Mouse (Mus musculus) adrenal gland, adult (tissue): Measurements from ENCODE around the gene Nckipsd.

Experiments
- DNase-seq, 2 experiments: peaks; one replicate each; pipeline ENCODE4 v3.0.0; 2022 to 2023; ENCODE audit warnings: low spot score in 1 of 2; ENCODE audit not compliant: inconsistent age in 2 of 2

Gene Nckipsd

DNA sequence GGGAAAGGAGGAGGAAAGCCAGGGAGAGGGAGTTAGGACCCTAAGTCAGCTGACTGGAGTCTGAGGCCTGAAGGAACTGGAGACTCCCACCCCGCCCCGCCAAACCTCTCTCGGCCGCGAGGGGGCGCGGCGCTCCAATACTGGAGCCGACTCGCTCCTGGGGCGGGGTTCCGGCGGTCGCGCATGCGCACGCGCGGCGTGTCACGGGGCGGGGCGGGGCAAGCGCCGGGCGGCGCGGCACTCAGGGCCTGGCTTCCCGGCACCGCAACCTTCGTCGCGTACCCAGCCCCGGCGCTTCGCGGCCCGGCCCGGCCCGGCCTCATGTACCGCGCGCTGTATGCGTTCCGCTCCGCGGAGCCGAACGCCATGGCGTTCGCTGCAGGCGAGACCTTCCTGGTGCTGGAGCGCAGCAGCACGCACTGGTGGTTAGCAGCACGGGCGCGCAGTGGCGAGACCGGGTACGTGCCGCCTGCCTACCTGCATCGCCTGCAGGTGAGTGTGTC, at the start of gene Nckipsd:
TSS of gene Nckipsd (plus strand) at position 206 of the 503 bp plus-strand sequence.
- DNase-seq: peak; percentile 96 to 99

DNA sequence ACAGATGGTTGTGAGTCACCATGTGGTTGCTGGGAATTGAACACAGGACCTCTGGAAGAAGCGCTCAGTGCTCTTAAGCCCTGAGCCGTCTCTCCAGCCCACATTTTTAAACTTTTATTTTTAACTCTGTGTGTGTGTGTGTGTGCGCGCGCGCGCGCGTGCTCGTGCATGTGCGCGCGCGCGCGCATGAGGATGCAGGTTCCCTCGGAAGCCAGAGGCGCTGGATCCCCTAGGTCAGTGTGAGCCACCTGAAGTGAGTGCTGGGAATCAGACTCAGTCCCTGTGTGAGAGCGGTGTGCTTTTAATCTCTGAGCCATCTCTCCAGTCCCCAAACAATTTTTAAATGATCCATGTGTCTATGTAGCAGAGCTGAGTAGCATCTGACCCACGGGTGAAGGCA, 49.0 kb upstream of the Nckipsd start:
- no peak for DNase-seq

DNA sequence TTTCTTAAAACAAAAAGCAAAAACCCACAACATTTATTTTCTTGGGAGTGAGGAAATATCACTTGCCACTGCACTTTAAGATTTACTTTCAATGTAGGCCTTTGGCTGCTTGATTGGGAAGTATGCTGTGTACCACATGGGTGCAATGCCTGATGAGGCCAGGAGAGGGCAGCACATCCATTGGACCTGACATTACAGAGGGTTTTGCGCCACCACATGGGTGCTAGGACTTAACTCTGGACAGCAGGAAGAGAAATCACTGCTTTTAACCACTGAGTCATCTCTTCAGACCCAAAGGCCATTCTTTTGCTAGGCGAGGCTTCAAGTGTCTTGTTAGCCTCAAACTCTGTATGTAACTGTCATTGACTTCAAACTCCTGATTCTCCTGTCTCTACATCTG, 48.4 kb upstream of the Nckipsd start:
- peak; percentile 52 to 73 for DNase-seq

DNA sequence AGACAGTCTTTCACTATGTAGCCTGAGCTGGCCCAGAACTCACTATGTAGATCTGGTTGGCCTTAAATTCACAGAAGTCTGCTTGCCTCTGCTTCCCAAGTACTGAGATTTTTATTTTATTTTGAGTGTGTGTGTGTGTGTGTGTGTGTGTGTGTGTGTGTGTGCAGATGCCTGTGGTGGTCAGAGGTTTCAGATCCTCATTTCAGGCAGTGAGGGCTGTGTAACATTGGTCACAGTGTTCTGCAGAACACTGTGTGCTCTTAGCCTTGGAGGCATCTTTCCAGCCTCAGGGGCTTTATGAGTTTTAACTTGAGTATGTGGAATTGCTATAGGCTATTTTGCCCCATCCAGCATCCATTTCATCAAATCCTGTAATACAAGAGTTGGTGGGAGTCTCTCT, 46.6 kb upstream of the Nckipsd start:
- no peak for DNase-seq

DNA sequence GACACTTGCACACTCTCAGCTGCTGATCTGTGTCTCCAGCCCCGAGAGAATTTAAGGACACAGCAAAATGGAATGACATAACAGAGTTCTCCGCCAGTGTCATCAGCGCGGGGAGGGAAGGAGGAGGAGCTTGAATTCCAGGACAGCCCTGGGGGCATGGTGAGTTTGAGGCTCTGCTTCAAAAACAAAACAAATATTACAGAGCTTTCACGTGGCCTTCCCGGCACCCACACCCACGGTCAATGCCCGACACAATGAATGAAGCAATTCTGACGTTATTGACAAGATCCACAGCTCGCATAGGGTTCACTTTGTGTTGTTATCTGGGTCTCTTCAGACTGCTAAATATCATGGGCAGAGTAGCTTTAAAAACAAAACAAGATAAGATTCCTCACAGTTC, 43.2 kb upstream of the Nckipsd start:
- DNase-seq: no peak

DNA sequence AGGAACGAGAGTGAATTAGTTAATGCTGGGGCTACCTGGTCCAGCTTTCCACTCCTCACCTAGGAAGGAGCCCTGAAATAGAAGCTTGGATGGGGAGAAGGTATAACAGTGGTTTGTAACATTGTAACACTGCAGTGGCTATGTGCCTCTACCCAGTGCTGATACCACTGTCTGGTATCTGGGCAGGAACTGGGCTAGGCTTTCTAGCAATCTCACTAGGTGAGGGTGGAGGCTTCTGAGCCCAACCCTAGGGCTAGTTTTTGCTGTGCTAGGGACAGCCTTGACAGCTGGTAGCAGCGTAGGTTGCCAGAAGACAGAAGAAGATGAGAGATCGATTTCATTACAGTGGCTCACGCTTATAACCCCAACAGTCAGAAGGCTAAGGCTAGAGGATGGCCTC, 31.6 kb upstream of the Nckipsd start:
- DNase-seq: no peak

DNA sequence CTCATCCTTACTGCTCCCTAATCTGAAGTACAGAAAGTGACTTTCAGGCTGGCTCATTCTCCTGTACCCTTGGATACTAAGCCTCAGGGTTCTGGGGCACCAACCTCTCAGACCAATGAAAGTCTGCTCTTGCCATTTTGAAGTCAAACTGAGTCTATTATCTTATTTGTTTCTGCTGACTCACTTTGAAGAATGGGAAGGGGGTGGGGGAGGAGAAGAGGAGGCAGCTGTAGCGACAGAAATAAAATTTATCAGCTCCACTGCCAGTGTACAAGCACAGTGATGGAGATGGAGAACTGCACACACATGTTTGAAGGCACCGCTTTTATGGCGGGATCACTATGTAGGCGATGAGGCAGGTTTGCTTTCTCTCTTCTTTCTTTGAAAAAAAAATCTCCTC, 30.9 kb upstream of the Nckipsd start:
- no peak for DNase-seq

DNA sequence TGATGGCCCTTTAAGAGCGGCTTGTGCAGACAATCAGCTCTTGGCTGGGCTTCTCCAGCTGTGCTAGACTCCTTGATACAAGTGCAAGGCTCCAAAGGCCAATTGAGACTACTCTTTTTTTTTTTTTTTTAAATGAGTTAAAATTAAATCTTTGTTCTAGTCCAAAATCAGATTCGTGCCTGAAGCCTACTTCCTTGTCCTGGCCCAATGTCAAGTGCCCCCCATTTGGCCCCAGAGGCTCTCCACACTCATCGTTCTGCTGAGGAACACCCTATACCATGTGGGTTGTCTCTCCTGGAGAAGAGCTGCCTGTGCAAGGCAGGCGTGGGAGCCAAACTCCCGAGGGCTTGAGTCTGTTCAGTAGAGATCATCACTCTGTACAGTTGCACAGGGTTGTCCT, 27.2 kb upstream of the Nckipsd start:
- no peak for DNase-seq

DNA sequence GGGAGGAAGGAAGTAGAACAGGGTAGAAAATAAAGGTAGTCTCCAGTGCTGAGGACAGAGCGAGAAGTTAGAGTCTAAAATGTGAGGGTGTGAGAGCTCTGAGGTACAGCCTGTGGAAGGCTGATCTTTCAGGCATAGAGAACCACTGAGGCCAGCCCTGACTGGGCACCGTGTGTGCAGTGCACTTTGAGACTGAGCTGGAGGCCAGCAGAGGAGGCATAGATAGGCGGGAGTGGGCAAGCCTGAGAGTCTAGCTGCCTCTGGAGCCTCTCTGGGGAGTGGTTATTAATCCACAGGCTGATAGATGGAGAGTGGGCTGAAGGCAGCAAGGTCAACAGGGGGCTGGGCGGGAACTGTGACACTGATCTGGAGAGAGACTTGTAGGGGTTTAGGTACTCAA, 26.3 kb upstream of the Nckipsd start:
- DNase-seq: peak in 1 of 2 experiments; percentile 23

DNA sequence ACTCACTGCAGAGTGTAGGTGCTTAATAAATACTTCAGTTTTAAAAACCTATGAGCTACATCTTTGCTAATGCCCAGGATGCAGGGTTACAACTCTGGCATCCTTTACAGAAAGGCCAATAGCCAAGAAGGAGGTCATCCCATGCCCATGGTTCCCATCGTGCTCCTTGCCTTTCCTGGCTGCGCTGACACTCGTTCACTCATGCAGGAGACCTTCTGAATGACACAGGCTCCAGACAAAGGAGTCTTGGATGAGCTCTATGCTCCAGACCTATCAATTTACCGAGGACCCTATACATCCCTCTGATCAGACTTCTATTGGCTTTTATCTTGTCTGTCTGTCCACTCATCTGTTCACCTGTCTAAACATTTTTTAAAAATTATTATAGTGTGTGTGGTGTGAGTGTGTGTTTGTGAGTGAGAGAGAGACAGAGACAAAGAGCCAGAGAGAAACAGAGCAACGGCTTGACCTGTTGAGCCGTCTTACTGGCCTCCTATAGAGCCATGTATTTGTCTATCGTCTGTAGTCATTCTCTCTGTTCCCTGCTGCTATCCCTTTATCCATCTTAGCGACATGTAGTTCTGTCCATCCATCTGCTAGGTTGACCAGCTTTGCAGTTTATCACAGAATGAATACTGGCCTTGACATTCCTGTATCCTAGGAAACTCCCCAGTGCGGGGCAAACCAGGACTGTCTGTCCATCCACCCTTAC, 25.2 kb upstream of the Nckipsd start:
- no peak for DNase-seq

DNA sequence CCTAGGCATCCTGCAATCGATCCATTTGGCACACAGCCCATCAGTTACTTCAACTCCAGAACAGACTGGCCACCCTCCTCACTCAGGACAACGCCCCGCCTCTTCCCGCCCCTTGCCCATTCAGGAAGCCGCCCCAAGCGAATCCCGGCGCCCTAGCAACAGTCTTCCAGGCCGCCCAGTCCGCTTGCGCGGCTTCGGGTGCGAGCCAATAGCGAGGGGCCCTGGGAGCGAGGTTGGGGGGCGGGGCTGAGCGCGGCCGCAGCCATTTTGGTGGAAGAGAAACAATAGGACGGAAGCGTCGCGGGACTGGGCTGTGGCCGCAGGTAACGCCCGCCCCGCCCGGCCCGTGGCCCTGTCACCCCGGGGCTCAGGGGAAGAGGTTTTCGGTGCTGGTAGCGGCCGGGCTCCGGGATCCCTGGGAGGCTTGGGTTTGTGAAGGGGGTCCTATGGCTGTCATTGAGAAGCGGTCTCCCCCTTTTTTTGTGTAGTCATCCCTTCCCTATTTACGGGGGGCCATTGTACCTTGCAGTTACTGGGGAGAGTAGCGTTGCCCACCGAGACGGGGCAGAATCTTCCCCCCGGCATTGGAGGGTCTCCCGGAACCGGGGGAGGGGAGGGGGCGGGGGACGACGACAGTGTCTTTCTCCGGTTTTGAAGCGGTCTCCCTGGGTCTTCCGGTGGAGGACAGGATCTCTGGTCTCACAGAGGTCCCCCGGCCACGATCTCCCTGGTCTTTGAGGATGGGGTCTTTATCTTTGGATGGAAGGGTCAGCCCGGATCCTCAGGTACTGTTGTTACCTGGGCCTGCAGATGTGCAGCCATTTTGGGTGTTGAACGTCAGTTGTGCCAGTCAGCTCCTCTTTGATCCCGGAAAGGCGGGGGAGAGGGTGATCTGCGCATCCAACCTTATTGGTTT, 24.4 kb upstream of the Nckipsd start, which contains the start of gene Ip6k2:
TSS of gene Ip6k2 (plus strand) at position 249 of the 916 bp plus-strand sequence.
- DNase-seq: peak; percentile 99

DNA sequence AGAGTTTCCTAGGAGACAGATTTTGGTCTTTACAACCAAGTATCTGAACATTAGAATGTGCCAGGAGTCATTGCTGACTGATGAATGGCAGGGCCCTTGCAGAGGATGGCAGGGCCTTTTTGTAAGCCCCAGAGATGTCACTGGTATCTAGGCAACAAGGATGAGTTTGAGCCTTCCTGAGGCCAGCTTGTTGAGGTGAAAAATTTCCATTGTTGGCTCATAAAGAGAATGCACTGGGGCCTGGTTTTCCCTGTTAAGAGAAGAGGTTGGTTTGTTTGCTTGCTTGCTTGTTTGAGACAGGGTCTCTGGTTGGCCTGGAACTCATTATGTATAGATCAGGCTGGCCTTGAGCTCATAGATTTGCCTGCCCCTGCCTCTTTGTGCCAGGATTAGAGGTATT, 22.8 kb upstream of the Nckipsd start:
- DNase-seq: peak in 1 of 2 experiments; percentile 71

DNA sequence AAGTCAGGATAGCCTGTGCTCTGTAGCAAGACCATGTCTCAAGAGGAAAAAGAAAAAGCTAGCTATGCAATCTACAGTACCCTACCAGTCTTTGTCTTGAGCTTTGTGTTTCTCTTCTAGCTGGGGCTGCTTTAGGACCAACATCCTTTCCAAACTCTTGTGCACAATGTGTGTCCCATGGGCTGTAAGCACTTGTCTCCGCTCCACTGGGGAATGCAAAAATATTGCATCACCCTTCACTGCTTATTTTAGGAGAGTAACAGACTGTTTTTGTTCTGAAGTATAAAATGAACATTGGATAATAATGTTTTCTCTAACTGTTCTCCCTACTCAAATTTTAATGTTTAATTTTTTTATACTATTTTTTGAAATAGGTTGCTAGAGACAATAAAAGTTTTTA, 21.7 kb upstream of the Nckipsd start:
- peak in 1 of 2 experiments; percentile 31 for DNase-seq

DNA sequence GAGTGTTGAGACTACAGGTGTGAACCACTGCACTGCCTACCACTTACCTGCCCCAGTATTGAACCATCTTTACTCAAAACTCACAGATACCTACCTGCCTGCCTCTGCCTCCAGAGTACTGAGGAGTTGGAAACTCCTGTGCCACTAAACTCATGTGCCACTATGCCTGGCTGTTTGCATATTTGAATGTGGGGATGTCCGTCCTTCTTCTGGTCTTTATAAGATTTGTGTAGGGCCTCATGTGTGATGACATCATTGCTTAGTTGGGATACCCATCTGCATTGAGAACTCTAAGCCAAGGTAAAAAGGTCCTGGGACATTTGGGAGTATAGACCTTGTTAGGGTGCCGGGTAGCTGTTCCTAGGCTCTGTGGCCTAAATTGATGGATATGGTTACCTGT, 21.1 kb upstream of the Nckipsd start:
- peak in 1 of 2 experiments; percentile 24 for DNase-seq

DNA sequence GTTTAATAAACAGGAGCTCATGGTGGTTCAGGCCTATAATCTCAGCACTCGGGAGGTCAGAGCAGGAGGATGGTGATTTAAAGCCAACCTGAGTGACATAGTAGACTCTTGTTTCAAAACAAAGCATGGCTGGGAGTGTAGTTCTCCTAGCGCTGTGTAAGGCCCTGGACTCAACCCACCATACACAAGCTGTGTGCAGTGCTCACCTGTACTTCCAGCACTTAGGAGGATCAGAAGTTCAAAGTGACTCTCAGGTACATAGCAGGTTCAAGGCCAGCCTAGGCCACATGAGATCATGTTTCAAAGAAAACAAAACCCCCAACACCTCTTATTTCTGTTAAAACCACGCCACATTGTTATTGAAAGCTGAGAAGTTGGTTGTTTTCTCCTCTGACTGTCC, 19.5 kb upstream of the Nckipsd start:
- DNase-seq: peak in 1 of 2 experiments; percentile 25

DNA sequence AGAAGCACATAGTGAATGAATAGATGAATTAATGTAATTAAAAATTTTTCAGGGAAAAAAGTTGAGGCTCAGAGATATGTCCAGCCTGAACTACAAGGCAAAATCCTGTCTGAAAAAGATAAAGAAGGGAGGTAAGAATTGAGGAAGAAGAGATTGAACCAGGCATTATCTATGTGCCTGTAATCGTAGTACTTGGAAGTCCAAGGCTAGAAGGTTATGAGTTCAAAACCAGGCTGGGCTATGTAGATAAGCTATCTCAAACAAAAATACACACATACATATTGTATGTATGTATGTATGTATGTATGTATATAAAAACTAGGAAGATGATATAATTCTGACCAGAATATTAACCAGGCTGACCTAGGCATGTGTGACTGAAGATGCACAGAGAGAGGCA, 15.9 kb upstream of the Nckipsd start:
- DNase-seq: no peak

DNA sequence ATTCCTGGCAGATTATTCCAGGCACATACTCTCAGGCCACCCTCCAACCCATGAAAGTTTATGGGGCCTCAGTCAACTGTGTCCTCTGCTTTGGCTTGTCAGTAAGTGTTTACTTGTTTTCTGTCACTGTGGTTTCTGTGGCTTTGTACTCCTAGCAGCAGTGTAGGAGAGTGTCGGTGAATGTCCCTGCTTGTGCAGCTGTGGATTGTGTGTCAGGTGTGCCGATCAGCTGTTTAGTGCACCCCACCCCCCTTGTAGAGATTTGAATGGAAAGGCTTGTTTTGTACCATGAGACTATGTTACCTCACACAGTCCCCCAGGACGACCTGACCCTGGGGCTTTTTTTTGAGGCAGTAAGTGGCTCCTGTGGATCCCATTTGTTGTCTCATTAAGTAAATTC, 15.4 kb upstream of the Nckipsd start:
- DNase-seq: no peak

DNA sequence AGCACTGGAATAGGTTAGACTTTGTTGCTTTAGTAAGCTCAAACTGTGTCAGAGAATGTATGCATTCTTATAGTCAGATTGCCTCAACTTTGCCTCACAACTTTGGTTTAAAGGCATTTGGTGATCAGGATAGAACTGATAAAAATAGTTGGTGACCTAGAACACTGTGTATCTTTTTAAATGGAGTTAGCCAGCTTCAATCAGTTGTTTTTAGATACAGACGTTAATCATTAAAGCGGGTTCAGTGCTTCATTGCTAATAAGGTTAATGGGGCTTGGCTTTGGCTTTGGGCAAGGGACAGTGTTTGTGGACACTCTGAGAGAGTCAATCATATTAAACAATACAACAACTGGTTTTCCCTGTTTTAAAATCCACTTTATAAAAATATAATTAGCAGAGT, 12.9 kb upstream of the Nckipsd start:
- no peak for DNase-seq

DNA sequence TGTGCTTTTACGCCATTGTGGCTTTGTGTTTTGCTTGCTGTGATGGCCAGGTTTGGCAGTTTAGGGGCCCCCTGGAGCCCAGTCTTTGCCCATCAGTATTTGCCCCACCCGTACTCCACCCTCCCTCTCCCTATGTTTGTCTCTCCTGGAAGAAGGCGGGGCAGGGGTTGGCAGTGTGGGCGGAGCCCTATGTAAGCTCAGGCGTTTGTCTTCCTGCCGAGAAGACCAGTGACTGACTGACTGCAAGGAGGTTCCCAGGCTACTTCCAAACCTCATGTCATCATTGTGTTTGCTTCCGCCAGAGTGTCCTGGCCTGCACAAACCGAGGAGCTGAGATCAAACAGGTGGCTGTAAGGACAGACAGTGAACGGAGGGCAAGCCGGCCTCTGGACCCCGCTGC, 12.4 kb upstream of the Nckipsd start:
- DNase-seq: peak; percentile 73 to 87

DNA sequence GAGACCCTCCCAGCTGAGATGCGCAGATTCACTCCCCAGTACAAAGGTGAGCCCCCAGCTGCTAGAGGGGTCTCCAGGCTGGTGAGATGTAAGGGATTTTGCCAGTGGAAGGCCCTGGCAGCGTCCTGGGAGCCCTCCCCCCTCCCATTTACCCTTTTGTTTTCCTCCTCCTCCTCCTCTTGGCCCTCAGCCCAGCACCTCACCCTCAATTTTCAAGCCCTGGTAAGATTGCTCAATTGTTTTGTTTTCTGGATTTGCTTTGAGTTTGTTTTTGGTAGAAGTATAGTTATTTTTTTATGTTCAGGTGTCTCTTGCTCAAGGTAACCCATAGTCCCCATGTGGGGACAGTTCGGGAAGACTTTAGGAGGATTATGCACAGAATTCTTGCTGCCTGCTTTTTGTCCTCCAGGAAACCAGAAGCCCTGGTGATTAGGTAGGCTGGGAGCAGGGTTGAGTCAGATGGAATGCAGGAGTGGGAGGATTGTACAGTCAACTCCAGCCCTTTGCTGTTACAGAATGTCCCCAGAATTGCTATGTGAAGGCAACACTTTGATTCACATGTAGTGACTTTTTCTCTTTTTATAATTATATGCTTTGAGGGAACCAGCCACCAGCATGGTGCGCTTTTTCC, 11.7 kb upstream of the Nckipsd start:
- DNase-seq: peak; percentile 64 to 82

DNA sequence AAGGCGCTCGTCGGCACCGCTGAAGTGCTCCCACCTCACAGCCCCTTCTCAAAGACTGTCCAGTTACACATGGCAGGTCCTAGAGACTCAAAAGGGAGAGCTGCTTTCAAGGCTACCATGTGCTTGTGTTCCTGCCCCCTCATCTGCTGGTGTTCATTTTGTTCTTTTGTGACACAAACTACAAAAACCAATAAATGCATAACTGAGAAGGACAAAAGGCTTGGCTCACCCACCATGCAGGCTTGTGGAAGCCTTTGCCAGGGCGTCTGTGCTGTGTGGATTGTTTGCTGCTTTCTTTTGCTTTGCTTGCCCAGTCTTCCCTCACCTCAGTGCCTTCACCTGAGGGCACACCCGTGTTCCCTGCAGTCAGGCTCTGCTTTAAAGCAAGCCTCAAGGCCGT, 10.7 kb upstream of the Nckipsd start:
- no peak for DNase-seq
